Mouse (Mus musculus): ENCODE data around the gene Krt15. TPM values are rescaled to one million over a fixed set of nuclear protein-coding genes. Genes with fewer than 3 reads are reported as not detected.

Gene Krt15
- polyA plus RNA-seq, 1 experiment from 2014 or later = 0.90 TPM

- no peaks in the 10 kb centered on the region for H3K4me1 ChIP-seq (replicated peaks; ENCODE audit: control insufficient read depth, insufficient read depth, low read length)
- no peak for ATAC-seq (replicated peaks; ENCODE audit: low FRiP score)
- no peak overlapping the region for H3K4me2 ChIP-seq (ENCODE audit: low read depth, low read length, severe bottlenecking)
- H3K27me3 ChIP-seq (ENCODE audit: control insufficient read depth, insufficient read depth, low read length) = no peaks in the 10 kb centered on the region
- H3K4me3 ChIP-seq (ENCODE audit: low read depth, low read length) = no peak overlapping the region
- no peak for DNase-seq (ENCODE audit: low spot score)
- no peaks in the 10 kb centered on the region for H3K9me3 ChIP-seq (ENCODE audit: control insufficient read depth, low read length)
- no peaks in the 10 kb centered on the region for H3K36me3 ChIP-seq (ENCODE audit: control insufficient read depth, insufficient read depth, low read length)
- no peak overlapping the region for H3K27ac ChIP-seq (ENCODE audit: low read depth, low read length)
- H3K9ac ChIP-seq (ENCODE audit: low read length) = no peak overlapping the region
- WGBS = 75% methylated on average over 6 of the region's 6 CpGs
These were observed 22.3 kb upstream of the Krt15 start for GRCm38 (mm10) chr11:100157908-100158477.

DNA sequence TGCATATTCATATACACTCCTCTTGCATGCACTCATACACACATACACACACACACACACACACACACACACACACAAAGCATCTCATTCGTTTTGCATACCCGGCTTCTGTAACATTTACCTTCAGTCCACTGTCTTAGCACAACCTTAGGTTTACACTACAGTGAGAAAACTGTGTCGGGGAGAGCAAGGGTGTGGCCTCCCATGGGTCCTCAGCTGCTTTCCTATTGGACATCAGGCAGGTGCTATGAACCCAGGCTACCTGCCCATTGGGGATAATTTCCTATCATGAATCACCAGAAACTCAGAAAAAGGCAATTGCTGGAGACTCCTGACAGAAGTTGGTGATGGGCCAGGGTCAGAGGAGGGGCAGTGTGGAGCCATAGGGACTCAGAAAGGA is 21.6 kb upstream of the Krt15 start:
- 87% methylated on average over 3 of the region's 3 CpGs for WGBS
- Histone ChIP-seq H3K36me3 (ENCODE audit: control insufficient read depth, insufficient read depth, low read length) (no peaks in the 10 kb centered on the region), H3K9ac (ENCODE audit: low read length) (no peak overlapping the region)

GRCm38 (mm10) chr11:100155497-100156255 is 19.9 kb upstream of the Krt15 start:
- no peak for DNase-seq (ENCODE audit: low spot score)
- Histone ChIP-seq H3K4me1 (replicated peaks; ENCODE audit: control insufficient read depth, insufficient read depth, low read length) (no peaks in the 10 kb centered on the region), H3K9ac (ENCODE audit: low read length) (no peak overlapping the region), H3K27me3 (ENCODE audit: control insufficient read depth, insufficient read depth, low read length) (no peaks in the 10 kb centered on the region), H3K27ac (ENCODE audit: low read depth, low read length) (no peak overlapping the region), H3K4me2 (ENCODE audit: low read depth, low read length, severe bottlenecking) (no peak overlapping the region), H3K4me3 (ENCODE audit: low read depth, low read length) (no peak overlapping the region), H3K36me3 (ENCODE audit: control insufficient read depth, insufficient read depth, low read length) (no peaks in the 10 kb centered on the region), H3K9me3 (ENCODE audit: control insufficient read depth, low read length) (no peaks in the 10 kb centered on the region)
- WGBS = 79% methylated on average over 8 of the region's 8 CpGs
- no peak for ATAC-seq (replicated peaks; ENCODE audit: low FRiP score)

More for the DNA sequence above, 21.6 kb upstream of the Krt15 start:
- H3K4me2 ChIP-seq (ENCODE audit: low read depth, low read length, severe bottlenecking) = no peak overlapping the region
- no peaks in the 10 kb centered on the region for H3K27me3 ChIP-seq (ENCODE audit: control insufficient read depth, insufficient read depth, low read length)
- no peak overlapping the region for H3K27ac ChIP-seq (ENCODE audit: low read depth, low read length)
- no peak overlapping the region for H3K4me3 ChIP-seq (ENCODE audit: low read depth, low read length)
- H3K9me3 ChIP-seq (ENCODE audit: control insufficient read depth, low read length) = no peaks in the 10 kb centered on the region
- ATAC-seq (replicated peaks; ENCODE audit: low FRiP score) = no peak
- no peaks in the 10 kb centered on the region for H3K4me1 ChIP-seq (replicated peaks; ENCODE audit: control insufficient read depth, insufficient read depth, low read length)
- no peak for DNase-seq (ENCODE audit: low spot score)

DNA sequence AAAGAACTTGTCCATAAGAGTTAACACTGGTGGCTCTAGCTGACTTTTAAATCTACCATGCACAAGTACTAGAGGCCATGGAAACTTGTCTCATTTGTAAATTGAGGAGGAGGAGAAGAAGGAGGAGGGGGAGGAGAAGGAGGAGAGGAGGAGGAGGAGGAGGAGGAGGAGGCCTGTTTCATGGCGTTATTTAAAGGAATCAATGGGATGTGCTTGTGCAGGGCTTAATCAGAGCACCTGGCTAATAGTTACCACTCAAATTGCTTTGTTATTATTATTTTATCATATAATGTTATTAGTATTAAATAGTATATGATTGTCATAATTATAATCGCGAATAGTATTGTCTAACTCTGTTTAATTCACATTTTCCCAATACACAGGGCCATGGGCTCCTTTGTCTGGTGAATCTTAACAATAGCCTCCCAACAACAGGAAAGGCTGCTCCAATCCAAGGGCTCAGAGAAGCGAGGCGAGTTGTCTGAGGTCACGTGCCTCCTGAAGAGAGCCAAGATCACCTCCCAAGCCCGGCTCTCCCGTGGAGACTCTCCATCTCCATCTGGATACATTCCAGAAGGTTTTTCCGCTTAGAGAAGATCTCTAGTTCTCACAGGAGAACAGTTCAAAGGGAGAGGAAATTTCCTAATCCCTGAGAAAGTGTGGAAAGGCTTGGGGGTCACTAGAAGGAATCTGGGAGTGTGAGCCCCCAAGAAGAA is 13.0 kb upstream of the Krt15 start, which contains the start of gene Krt19:
Gene Krt19 (minus strand): TSS at position 51 of the 716 bp plus-strand sequence.
- WGBS = 53% methylated on average over 9 of the region's 9 CpGs
- Histone ChIP-seq H3K27me3 (ENCODE audit: control insufficient read depth, insufficient read depth, low read length) (peaks cover 17% of the 10 kb centered on the region), H3K27ac (ENCODE audit: low read depth, low read length) (no peak within 1 kb of the TSS), H3K36me3 (ENCODE audit: control insufficient read depth, insufficient read depth, low read length) (no peaks in the 10 kb centered on the region), H3K9me3 (ENCODE audit: control insufficient read depth, low read length) (no peaks in the 10 kb centered on the region), H3K9ac (ENCODE audit: low read length) (no peak within 1 kb of the TSS), H3K4me3 (ENCODE audit: low read depth, low read length) (no peak within 1 kb of the TSS), H3K4me1 (replicated peaks; ENCODE audit: control insufficient read depth, insufficient read depth, low read length) (peaks cover 3% of the 10 kb centered on the region; the same call in 1 of the 2 replicates), H3K4me2 (ENCODE audit: low read depth, low read length, severe bottlenecking) (no peak within 1 kb of the TSS)
- no peak for DNase-seq (ENCODE audit: low spot score)
- ATAC-seq (replicated peaks; ENCODE audit: low FRiP score) = no peak

DNA sequence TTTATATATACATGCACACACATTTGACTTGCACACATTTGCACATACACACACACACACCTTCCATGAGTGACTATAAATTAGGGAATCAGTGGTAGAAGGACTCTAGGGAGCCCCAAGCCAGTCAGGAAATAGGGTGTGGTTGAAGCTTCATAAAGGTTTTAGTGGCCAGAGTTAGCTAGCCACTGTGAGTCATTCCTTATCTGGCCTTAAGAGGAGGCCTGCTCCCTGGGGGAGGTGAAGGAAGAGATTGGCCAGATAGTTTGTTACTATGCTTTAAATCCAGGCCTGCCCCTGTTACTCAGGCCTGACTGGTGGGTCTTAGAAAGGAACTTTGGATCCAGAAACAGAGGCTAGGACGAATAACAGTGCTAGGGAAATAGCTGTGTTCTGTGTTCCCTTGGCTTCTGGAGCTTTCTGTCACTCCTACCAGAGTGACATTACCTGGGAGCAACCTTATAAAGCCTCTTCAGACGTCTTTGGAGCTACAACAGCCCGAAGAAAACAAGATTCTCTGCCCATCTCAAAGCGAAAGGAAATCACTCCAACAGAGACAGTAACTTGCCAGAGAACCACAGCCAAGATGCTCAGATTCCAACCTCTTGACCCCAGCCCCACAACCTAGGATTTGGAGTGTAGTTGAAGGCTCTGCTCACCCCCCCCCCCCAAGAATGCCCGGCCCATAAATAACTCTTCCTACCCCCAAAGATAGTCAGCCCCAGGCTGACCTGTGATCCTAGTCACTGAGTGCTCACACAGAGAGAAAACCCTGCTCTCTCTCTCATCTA is 12.0 kb upstream of the Krt15 start:
- Histone ChIP-seq H3K27me3 (ENCODE audit: control insufficient read depth, insufficient read depth, low read length) (peaks cover 17% of the 10 kb centered on the region), H3K27ac (ENCODE audit: low read depth, low read length) (no peak overlapping the region), H3K36me3 (ENCODE audit: control insufficient read depth, insufficient read depth, low read length) (no peaks in the 10 kb centered on the region), H3K4me1 (replicated peaks; ENCODE audit: control insufficient read depth, insufficient read depth, low read length) (peaks cover 3% of the 10 kb centered on the region; the same call in 1 of the 2 replicates), H3K4me2 (ENCODE audit: low read depth, low read length, severe bottlenecking) (no peak overlapping the region), H3K9ac (ENCODE audit: low read length) (no peak overlapping the region), H3K9me3 (ENCODE audit: control insufficient read depth, low read length) (no peaks in the 10 kb centered on the region), H3K4me3 (ENCODE audit: low read depth, low read length) (no peak overlapping the region)
- no peak for ATAC-seq (replicated peaks; ENCODE audit: low FRiP score)
- WGBS = 69% methylated on average over 5 of the region's 5 CpGs
- DNase-seq (ENCODE audit: low spot score) = no peak

- Histone ChIP-seq H3K4me1 (replicated peaks; ENCODE audit: control insufficient read depth, insufficient read depth, low read length) (peaks cover 3% of the 10 kb centered on the region; the same call in 1 of the 2 replicates), H3K9me3 (ENCODE audit: control insufficient read depth, low read length) (no peaks in the 10 kb centered on the region), H3K9ac (ENCODE audit: low read length) (no peak overlapping the region), H3K4me3 (ENCODE audit: low read depth, low read length) (peak overlapping the region; percentile 17; the same call in 1 of the 2 replicates), H3K36me3 (ENCODE audit: control insufficient read depth, insufficient read depth, low read length) (no peaks in the 10 kb centered on the region), H3K4me2 (ENCODE audit: low read depth, low read length, severe bottlenecking) (peak overlapping the region; percentile 48), H3K27me3 (ENCODE audit: control insufficient read depth, insufficient read depth, low read length) (peaks cover 17% of the 10 kb centered on the region), H3K27ac (ENCODE audit: low read depth, low read length) (no peak overlapping the region)
- no peak for DNase-seq (ENCODE audit: low spot score)
- WGBS = 2% methylated on average over 13 of the region's 13 CpGs
- ATAC-seq (replicated peaks; ENCODE audit: low FRiP score) = no peak
These were observed 10.3 kb upstream of the Krt15 start for GRCm38 (mm10) chr11:100145858-100146560.

GRCm38 (mm10) chr11:100145104-100145503 is 9.4 kb upstream of the Krt15 start:
- Histone ChIP-seq H3K4me2 (ENCODE audit: low read depth, low read length, severe bottlenecking) (peak overlapping the region; percentile 48), H3K4me3 (ENCODE audit: low read depth, low read length) (peak overlapping the region; percentile 17; the same call in 1 of the 2 replicates), H3K9ac (ENCODE audit: low read length) (no peak overlapping the region), H3K4me1 (replicated peaks; ENCODE audit: control insufficient read depth, insufficient read depth, low read length) (peaks cover 3% of the 10 kb centered on the region; the same call in 1 of the 2 replicates), H3K9me3 (ENCODE audit: control insufficient read depth, low read length) (no peaks in the 10 kb centered on the region), H3K36me3 (ENCODE audit: control insufficient read depth, insufficient read depth, low read length) (no peaks in the 10 kb centered on the region), H3K27me3 (ENCODE audit: control insufficient read depth, insufficient read depth, low read length) (peaks cover 17% of the 10 kb centered on the region), H3K27ac (ENCODE audit: low read depth, low read length) (no peak overlapping the region)
- no peak for ATAC-seq (replicated peaks; ENCODE audit: low FRiP score)
- 1% methylated on average over 20 of the region's 20 CpGs for WGBS
- DNase-seq (ENCODE audit: low spot score) = no peak
